Mouse (Mus musculus) kidney, postnatal 36 days (tissue): Measurements from ENCODE around the gene Mef2a.

Experiments
- DNase-seq, 2 experiments: peaks; one replicate each; pipeline ENCODE4 v3.0.0; 2021 to 2022; ENCODE audit warnings: mixed read lengths in 2 of 2

Mef2a gene

GRCm38 (mm10) chr7:67206496-67206895 lies 166.2 kb downstream of the Mef2a start:
- no peak for DNase-seq

GRCm38 (mm10) chr7:67205734-67206425 lies 166.8 kb downstream of the Mef2a start:
- DNase-seq: peak; percentile 50 to 60

GRCm38 (mm10) chr7:67203625-67204024 lies 169.0 kb downstream of the Mef2a start:
- peak in 1 of 2 experiments; percentile 32 for DNase-seq

GRCm38 (mm10) chr7:67199412-67199811 lies 173.2 kb downstream of the Mef2a start:
- peak; percentile 61 to 86 for DNase-seq

- no peak for DNase-seq
Observed at GRCm38 (mm10) chr7:67183786-67184185, 188.9 kb downstream of the Mef2a start.
